8 mouse cellular contexts compared by ENCODE assay signal in the genomic region with DNA sequence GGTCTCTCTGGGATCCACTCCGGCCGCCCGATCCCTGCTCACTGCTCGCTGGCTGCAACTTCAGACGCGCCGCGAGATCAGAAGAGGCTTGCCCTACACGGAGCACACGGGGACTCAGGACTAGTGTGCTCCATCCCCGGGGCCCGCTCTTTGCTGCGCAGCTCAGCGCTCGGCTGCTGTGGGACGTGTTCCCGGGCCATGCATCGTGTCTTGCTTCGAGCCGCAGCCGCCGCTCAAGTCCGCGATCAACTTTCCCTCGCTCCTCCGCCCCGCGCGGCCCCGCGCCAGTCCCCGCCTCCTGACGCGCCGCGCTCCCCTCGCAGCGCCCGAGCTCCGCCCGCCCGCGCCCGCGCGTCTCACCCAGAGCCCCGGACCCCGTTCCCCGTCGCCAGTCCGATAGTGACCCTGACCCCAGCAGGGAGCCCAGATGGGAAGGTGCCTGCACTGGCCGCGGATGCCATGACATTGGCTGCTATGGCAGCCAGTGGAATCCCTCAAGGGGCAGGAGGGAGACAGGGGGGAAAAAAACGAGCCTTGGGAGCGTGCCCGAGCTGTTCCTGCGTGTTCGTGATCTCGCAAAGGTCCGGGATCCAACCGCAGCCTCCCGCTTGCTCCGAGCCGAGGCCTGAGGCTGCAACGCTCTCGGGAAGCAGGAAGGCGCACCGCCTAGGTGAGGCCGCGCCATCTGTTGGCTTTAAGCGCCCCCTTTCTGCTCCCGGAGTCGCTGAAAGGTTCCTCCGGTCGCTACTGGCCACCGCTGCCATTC. TPM values are rescaled to one million over a fixed set of nuclear protein-coding genes. Genes with fewer than 3 reads are reported as not detected.
DNase-seq lines count a peak whose midpoint lies in the region; ATAC-seq lines count a peak whose summit lies in the region.

No protein-coding gene starts in this region.

- peaks cover 29% of the 10 kb centered on the region for H3K4me1 ChIP-seq in hindbrain, embryonic 13.5 days (replicated peaks)

- peak overlapping the region; percentile 99 for H3K4me2 ChIP-seq in hindbrain, embryonic 13.5 days

- peak; percentile 76 for ATAC-seq in hindbrain, embryonic 13.5 days (ENCODE audit: low FRiP score)
- no peak for ATAC-seq in monocyte, adult 5-6 weeks (replicated peaks; ENCODE audit: insufficient number of reproducible peaks, low FRiP score, low TSS enrichment, poor library complexity, severe bottlenecking)

- peak overlapping the region; percentile 74 for H3K9ac ChIP-seq in hindbrain, embryonic 13.5 days

- WGBS in hindbrain, embryonic 13.5 days: under 1% methylated on average over 76 of the region's 76 CpGs

- peak; percentile 28 for DNase-seq in WW6 (ENCODE audit: low read depth, low spot score)
- DNase-seq in cerebellum, adult 9-11 months: peak; percentile 41
- peak; percentile 46 to 58 for DNase-seq in frontal cortex, postnatal 36 days (ENCODE audit: low spot score in 2 of 2)
- DNase-seq in left cerebral cortex, postnatal 10 days (ENCODE audit: extremely low spot score in 1 of 2, low spot score in 2 of 2): peak; percentile 23 to 71
- peak; percentile 42 for DNase-seq in lung, postnatal 36 days
- peak; percentile 63 for DNase-seq in right cerebral cortex, adult 18-20 months

- H3K36me3 ChIP-seq in hindbrain, embryonic 13.5 days: no peaks in the 10 kb centered on the region

- intact Hi-C loops in left cerebral cortex, postnatal 10 days (cut with DNase I): loop anchor here (5.0 kb wide), 2 partner anchors 65 to 155 kb away; partner anchors contain the start of gene Slc29a3

- H3K27me3 ChIP-seq in hindbrain, embryonic 13.5 days: peaks cover 80% of the 10 kb centered on the region

- H3K27ac ChIP-seq in hindbrain, embryonic 13.5 days: no peak overlapping the region

- peak overlapping the region; percentile 59 for H3K4me3 ChIP-seq in hindbrain, embryonic 13.5 days

- H3K9me3 ChIP-seq in hindbrain, embryonic 13.5 days: no peaks in the 10 kb centered on the region

RNA-seq across cellular contexts. Expression of gene Cdh23, which starts 9.1 kb away (rescaled TPM):
- 2.0 TPM in 2 replicates for polyA plus RNA-seq in hindbrain, embryonic 13.5 days (2015; fragmentation: Nextera tagmentation; extraction: Ambion mirVana)
- 1 to 10 TPM; 2.1 TPM for total RNA-seq in left cerebral cortex, postnatal 10 days (2021)
- total RNA-seq in monocyte, adult 5-6 weeks (2017): 0.32 to 1.1 TPM in 2 of 3 replicates, not detected in the other
